Mouse (Mus musculus): ENCODE data around the gene Pde8b.

- TF ChIP-seq USF1 (IDR thresholded peaks at IDR 0.05; ENCODE audit: low read depth) (no peak), CEBPB (IDR thresholded peaks at IDR 0.05; ENCODE audit: low read depth) (no peak), CTCF (IDR thresholded peaks at IDR 0.05; ENCODE audit: control insufficient read depth, insufficient read depth, insufficient read length) (no peak)
Observed at GRCm38 (mm10) chr13:95260886-95261789, 11.0 kb upstream of the Pde8b start.

All from C2C12 (cell line).